Mouse (Mus musculus) Muller cell, postnatal 12 days (primary cell): ENCODE results near the gene Ccdc28b.

ENCODE experiments used
- DNase-seq: peaks from one replicate; pipeline ENCODE4 v3.0.0-alpha.2; 2015; ENCODE audit errors: inconsistent ontology term

The Ccdc28b gene

GRCm38 (mm10) chr4:129622803-129623535 is 778 bp downstream of the Ccdc28b start:
- DNase-seq, result no peak

- no peak for DNase-seq
Observed at GRCm38 (mm10) chr4:129622120-129622802, 1.5 kb downstream of the Ccdc28b start.

GRCm38 (mm10) chr4:129621283-129621841 is 2.4 kb downstream of the Ccdc28b start:
- DNase-seq, result no peak

- no peak for DNase-seq
Observed at GRCm38 (mm10) chr4:129620419-129621282, 3.1 kb downstream of the Ccdc28b start.

DNA sequence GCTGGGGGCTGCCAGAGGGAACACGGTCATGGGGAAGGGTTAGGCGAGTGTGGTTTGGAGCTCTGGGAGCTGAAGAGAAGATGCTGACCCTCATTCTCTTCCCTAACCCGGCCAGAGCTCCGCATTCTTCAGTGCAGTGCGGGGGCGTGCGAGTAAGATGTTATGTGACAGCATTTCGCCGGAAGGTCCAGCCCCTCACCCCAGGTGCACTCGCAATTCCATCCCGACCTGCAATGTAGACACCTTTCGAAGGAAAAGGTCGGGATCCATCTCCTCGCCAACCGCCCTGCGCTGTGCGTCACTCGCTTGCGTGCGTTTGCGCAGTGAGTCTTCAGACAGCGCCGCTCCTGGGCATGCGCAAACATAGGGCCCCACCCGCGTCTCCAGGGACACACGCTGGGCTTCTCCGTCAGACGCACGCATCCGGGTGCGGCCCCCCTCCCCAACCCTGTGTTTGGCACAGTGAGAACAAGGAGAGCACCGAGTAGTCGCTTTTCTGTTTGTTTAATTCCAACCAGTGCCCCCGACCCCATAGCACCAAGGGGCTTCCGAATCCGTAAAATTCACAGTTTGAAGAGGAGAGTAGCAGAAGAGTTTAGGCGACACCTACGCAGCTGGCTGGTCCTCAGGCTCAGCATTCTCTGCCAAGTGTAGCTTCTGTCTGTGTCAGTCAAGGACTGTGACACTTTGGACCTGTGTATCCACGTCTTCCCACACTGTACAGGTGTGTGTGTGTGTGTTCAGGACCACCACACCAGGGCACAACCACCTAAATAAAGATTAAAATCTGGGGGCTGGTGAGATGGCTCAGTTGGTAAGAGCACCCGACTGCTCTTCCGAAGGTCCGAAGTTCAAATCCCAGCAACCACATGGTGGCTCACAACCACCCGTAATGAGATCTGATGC is 4.7 kb downstream of the Ccdc28b start, which contains the start of gene Iqcc:
Gene Iqcc, minus strand, starts transcription at position 314 of the 906 bp plus-strand sequence.
- peak; percentile 94 for DNase-seq

DNA sequence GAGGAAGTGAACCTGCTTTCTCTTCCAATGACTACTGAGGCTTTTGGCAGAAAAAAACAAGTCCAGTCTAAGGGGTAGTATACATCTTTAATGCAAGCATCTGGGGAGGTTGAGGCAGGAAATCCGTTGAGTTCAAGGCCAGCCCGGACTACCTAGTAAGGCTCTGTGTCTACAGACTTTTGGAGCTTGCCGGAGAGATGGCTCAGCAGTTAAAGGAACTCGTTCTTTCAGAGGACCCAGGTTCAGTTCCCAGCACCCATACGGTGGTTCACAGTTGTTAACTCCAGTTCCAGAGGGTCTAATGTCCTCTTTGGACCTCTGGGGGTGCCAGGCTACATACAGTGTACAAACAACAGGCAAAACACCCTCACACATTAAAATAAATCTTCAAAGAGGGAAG is 5.7 kb downstream of the Ccdc28b start:
- DNase-seq, result no peak

- DNase-seq, result no peak
Observed at GRCm38 (mm10) chr4:129617121-129617641, 6.6 kb downstream of the Ccdc28b start.

- no peak for DNase-seq
Observed at GRCm38 (mm10) chr4:129616631-129617030, 7.1 kb downstream of the Ccdc28b start.

DNA sequence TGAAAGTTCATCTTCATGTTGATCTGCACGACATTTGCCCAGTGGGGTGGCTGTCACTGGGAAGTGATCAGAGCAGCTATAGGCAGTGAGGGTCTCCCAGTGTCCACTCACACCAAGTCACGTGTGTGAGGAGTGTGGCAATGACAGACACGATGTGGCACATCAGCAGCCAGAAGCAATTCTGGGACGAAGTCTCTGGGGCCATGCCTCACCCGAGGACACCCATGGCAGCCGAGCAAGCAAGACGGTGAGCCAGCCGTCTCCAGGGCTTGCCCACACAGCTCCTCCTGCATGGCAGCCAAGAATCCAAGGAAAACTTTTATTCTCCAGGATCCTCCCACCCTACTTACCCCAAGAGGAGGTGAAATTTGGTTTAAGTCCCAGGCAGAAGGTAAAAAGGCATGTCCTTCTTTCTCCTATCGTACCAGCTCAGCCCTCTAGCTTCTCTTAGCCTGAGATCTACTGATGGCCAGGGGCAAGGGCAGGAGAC is 7.9 kb downstream of the Ccdc28b start:
- no peak for DNase-seq

GRCm38 (mm10) chr4:129614093-129614492 is 9.7 kb downstream of the Ccdc28b start, which contains the start of gene Dcdc2b:
Gene Dcdc2b, minus strand, starts transcription at chr4:129614257.
- DNase-seq, result no peak

GRCm38 (mm10) chr4:129610472-129610871 is 13.3 kb downstream of the Ccdc28b start:
- DNase-seq, result no peak

DNA sequence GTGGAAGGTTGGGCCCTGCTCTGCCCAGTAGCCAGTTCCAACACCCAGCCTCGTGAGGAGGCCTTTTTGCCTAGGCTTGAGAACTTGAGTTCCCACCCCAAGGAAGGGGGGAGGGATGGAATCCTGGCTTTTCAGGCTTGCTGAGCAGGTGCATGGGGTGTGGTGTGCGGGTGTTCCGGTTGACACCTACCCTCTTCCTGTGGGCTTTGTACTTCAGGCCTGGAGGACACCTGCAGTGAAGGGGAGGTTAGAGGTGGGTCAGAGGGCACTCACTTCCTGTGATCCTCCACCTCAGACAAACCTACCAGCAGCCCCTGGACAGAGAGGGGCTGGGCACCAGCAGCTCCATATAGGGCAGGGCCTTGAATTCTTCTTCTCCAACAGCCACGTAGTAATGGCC is 13.7 kb downstream of the Ccdc28b start:
- no peak for DNase-seq

DNA sequence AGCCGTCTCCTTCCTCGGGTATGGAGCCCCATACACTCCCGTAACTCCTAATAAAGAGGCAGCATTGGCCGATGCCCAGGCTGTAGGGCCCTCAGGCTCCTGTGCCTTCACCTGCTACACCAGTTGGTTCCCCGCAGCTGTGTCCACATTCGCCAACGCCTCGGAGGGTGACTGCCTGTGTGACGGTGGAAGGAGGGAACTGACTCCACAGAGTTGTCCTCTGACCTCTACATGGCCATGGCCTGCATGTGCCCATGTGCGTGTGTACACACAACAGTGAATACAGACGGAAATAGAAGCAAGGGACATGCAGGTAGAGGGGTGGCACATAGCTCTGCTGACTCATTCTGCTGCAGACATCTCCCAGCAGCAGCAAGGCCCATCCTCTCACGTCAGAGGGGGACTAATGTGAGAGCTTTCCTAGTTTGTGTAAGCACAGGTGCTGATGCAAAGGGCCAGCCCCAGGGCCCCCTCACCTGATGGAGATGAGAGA is 14.6 kb downstream of the Ccdc28b start:
- DNase-seq, result no peak

DNA sequence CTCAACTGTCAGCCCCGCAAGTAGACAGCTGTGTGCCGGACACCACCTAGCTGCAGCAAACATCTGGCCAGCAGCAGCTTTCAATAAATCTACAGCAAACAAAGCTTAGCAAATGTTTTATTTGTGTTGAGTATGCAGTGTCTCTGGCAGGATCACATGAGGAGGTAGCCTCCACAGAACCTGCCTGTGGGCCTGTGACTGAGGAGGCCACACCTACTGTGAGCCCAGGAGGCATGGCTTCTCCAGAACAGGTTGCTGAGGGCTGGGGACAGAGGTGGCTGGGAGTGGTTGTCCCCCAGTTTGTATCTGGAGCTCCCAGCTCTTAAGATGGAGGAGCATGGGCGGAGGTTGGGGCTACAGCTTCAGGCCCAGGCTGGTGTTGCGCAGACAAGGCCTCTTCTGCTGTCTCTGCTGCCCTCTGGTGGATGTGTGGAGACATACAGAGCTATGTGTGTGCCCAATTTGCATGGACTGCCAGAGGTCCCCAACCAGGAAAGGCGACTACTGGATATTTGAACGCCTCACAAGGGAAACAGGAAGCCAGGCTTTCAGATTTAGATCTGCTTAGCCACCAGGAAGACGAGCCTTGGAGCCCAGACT is 15.2 kb downstream of the Ccdc28b start:
- DNase-seq, result peak; percentile 59

DNA sequence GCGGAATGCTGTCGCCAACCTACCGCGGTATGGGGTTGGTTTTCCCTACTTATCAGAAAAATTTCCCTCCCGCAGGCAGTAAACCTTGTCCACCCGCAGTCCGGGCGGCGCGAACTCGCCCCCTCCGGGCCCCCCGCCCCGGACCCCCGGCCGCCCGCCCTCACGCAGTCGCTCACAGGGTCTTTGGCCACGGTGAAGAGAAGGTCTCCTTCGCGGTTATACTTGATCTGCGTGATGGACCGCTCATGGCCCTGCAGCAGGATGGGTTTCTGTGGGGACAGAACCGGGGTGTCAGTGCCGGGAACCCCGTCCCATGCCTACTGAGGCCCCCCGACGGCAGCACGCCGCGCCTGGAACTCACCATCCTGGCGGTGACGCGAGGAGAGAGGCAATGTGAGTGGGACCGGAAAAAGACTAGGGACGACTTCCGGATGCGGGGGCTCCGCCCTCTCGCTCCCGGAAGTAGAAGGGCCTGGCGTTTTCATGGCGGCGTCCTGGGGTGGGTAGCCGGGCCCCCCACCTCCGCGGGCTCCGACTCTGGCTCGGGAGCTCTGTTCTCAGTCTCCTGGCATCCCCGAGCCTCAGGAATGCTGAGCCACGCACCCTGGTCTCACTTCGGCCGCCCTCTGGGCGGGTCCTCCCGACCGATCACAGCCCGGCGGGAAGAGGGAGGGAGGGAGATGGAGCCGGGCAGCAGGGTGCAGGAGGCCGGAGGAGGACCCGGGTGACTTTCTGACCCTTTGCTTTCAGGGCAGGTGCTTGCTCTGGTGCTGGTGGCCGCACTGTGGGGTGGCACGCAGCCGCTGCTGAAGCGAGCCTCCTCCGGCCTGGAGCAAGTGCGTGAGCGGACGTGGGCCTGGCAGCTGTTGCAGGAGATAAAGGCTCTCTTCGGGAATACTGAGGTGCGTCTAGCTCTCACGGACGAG is 23.3 kb downstream of the Ccdc28b start, which contains the start of the genes Eif3i and Tmem234:
Gene Eif3i, minus strand, starts transcription at position 416 of the 926 bp plus-strand sequence.
Gene Tmem234, plus strand, starts transcription at position 436 of the 926 bp plus-strand sequence.
- DNase-seq, result peak; percentile 86

GRCm38 (mm10) chr4:129588865-129589264 is 34.9 kb downstream of the Ccdc28b start:
- DNase-seq, result no peak

DNA sequence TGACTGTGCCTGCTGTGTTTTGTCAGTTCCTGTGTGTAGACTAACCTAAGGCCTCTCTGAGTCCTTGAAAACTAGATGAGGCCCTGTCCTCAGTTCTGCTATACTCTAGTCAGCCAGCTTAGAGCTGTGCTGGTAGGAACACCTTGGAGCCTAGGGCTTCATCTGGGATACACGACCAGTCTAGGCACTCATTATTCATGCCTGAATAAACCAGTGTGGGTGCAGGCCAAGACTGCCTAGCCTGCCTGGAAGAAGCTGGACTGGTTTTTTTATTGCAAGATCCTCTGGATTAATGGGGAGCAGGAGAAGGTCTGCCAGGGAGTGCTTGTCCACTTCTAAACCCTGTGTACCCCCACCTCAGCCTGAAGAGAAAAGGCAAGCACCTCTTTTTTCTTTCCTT is 36.8 kb downstream of the Ccdc28b start:
- no peak for DNase-seq

- no peak for DNase-seq
Observed at GRCm38 (mm10) chr4:129585773-129586172, 38.0 kb downstream of the Ccdc28b start.
